Mouse (Mus musculus) brain, embryonic 14.5 days (tissue): ENCODE results near the gene Fam83c.

ENCODE experiments used
- CTCF ChIP-seq: fragments of 200-500 bp; IDR thresholded peaks from 2 replicates; pipeline ENCODE4 v1.5.1; 2012; ENCODE audit warnings: inconsistent platforms, mild to moderate bottlenecking, moderate library complexity, borderline replicate concordance; ENCODE audit not compliant: insufficient read depth, insufficient read length; ENCODE audit errors: extremely low read depth
- POLR2A ChIP-seq: fragments of 200-500 bp; IDR thresholded peaks from 2 replicates; pipeline ENCODE4 v1.6.1; 2012; ENCODE audit warnings: mild to moderate bottlenecking, inconsistent platforms, borderline replicate concordance; ENCODE audit not compliant: poor library complexity, insufficient read depth, insufficient read length, severe bottlenecking; ENCODE audit errors: extremely low read depth

DNA sequence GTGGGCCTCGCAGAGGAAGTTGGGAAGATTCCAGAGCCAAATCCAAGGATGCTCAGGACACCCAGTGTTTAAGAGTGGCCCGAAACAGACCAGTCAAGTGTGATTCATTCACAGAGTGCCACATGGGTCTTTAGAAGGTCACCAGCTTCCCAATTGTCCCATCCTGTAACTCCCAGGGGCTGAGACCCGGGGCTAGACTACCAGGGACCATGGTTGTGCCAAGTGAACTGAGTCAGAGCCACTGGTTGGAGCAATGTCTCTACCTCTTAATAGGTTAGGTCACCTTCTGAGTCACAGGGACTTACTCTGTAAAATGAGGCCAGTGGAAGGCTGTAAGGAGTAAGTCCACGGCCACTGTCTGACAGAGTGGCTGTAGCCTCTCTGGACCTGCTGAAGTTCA lies 4.3 kb upstream of the Fam83c start:
- TF ChIP-seq CTCF (no peak), POLR2A (no peak)
